Comparison of ENCODE assay signal across 8 mouse cellular contexts in the genomic region with DNA sequence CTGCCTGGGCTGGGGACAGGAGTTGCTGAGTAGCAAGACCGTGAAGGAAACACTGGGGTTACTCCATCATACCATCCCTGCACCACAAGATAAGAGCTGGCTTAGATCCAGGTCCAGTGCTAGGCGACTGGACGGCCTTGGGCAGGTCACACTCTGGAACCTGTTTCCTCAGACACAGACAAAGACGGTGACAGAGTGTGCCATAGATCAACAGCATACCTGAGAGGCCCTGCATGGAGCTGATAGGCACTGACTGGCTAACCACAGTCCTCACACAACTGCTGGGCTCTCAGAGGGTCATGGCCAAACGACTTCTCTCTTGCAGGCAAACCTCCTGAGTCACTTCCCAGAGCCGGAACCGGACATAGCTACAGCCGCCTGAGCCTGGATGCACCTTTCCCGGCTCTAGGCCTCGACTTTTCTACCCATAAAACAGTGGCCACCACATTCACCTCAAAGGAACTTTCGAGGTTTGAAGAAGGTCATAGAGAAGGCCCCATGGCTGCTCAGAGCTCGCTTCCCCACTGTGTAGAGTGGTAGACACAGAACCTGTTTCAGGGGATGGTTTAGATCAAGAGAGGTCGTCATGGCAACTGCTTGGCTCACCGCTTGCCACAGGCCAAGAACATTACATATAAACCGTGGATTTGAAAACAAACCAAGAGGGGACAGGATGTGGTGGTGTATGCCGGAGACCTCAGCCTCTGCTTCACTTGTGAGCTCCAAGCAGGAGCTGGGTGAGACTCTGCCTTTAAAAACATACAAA. TPM values are rescaled to one million over a fixed set of nuclear protein-coding genes. Genes with fewer than 3 reads are reported as not detected.
DNase-seq lines count a peak whose midpoint lies in the region; ATAC-seq and TF ChIP-seq lines count a peak whose summit lies in the region.

No protein-coding gene starts in this region.

- no peak for ATAC-seq in hindbrain, postnatal 0 days
- ATAC-seq in hindbrain, embryonic 16.5 days, result no peak
- no peak for ATAC-seq in limb, embryonic 11.5 days (ENCODE audit: insufficient number of reproducible peaks, low FRiP score, low TSS enrichment, low read depth)
- no peak for ATAC-seq in midbrain, embryonic 14.5 days (ENCODE audit: low FRiP score, low TSS enrichment)

- TF ChIP-seq CTCF in hindbrain, postnatal 0 days (IDR thresholded peaks at IDR 0.05; ENCODE audit: low read depth), result no peak

- H3K36me3 ChIP-seq in hindbrain, postnatal 0 days (ENCODE audit: insufficient read depth, low read length), result no peaks in the 10 kb centered on the region
- H3K36me3 ChIP-seq in hindbrain, embryonic 16.5 days (ENCODE audit: control insufficient read depth, insufficient read depth, low read length), result no peaks in the 10 kb centered on the region
- H3K36me3 ChIP-seq in limb, embryonic 11.5 days (ENCODE audit: control insufficient read depth, insufficient read depth, low read length), result no peaks in the 10 kb centered on the region; the same call in 1 of the 2 replicates
- H3K36me3 ChIP-seq in midbrain, embryonic 14.5 days (ENCODE audit: control insufficient read depth, insufficient read depth, low read length), result no peaks in the 10 kb centered on the region

- no peaks in the 10 kb centered on the region for H3K27me3 ChIP-seq in hindbrain, postnatal 0 days (ENCODE audit: insufficient read depth, low read length)
- H3K27me3 ChIP-seq in hindbrain, embryonic 16.5 days (replicated peaks; ENCODE audit: control insufficient read depth, insufficient read depth, low read length), result no peaks in the 10 kb centered on the region
- H3K27me3 ChIP-seq in limb, embryonic 11.5 days (ENCODE audit: control insufficient read depth, insufficient read depth, low read length), result 0 out of 2 replicates have a peak, but pooled peaks cover 2% of the 10 kb centered on the region
- H3K27me3 ChIP-seq in midbrain, embryonic 14.5 days (ENCODE audit: control insufficient read depth, insufficient read depth, low read length), result no peaks in the 10 kb centered on the region

- H3K4me1 ChIP-seq in hindbrain, postnatal 0 days (ENCODE audit: insufficient read depth, low read length), result peaks cover 22% of the 10 kb centered on the region; the same call in 1 of the 2 replicates
- H3K4me1 ChIP-seq in hindbrain, embryonic 16.5 days (ENCODE audit: control insufficient read depth, insufficient read depth, low read depth, low read length), result peaks cover 18% of the 10 kb centered on the region
- H3K4me1 ChIP-seq in limb, embryonic 11.5 days (ENCODE audit: control insufficient read depth, insufficient read depth, low read length), result 0 out of 2 replicates have a peak, but pooled peaks cover 10% of the 10 kb centered on the region
- peaks cover 21% of the 10 kb centered on the region for H3K4me1 ChIP-seq in midbrain, embryonic 14.5 days (ENCODE audit: control insufficient read depth, insufficient read depth, low read length)

- peak overlapping the region; percentile 87; the same call in 1 of the 2 replicates for H3K27ac ChIP-seq in hindbrain, postnatal 0 days
- H3K27ac ChIP-seq in hindbrain, embryonic 16.5 days (ENCODE audit: low read depth, low read length), result no peak overlapping the region
- no peak overlapping the region for H3K27ac ChIP-seq in limb, embryonic 11.5 days (replicated peaks; ENCODE audit: low read depth, low read length)
- H3K27ac ChIP-seq in midbrain, embryonic 14.5 days (replicated peaks; ENCODE audit: low read depth, low read length), result 0 out of 2 replicates have a peak overlapping the region, but pooled peaks have one; percentile 0

- no peak overlapping the region for H3K4me2 ChIP-seq in hindbrain, postnatal 0 days (ENCODE audit: low read depth, low read length)
- H3K4me2 ChIP-seq in hindbrain, embryonic 16.5 days (ENCODE audit: low read length), result no peak overlapping the region
- H3K4me2 ChIP-seq in limb, embryonic 11.5 days (ENCODE audit: low read depth, severe bottlenecking), result no peak overlapping the region
- no peak overlapping the region for H3K4me2 ChIP-seq in midbrain, embryonic 14.5 days (ENCODE audit: low read length)

- H3K9ac ChIP-seq in hindbrain, postnatal 0 days (replicated peaks; ENCODE audit: low read length), result no peak overlapping the region
- no peak overlapping the region for H3K9ac ChIP-seq in hindbrain, embryonic 16.5 days (ENCODE audit: low read depth, low read length)
- no peak overlapping the region for H3K9ac ChIP-seq in limb, embryonic 11.5 days (ENCODE audit: low read length)
- no peak overlapping the region for H3K9ac ChIP-seq in midbrain, embryonic 14.5 days (replicated peaks; ENCODE audit: low read length)

- DNase-seq in hindbrain, postnatal 0 days (ENCODE audit: low spot score), result no peak
- DNase-seq in adrenal gland, postnatal 25 days, result peak; percentile 50
- peak; percentile 39 for DNase-seq in limb, embryonic 11.5 days (ENCODE audit: low spot score)
- peak; percentile 69 for DNase-seq in midbrain, embryonic 14.5 days
- DNase-seq in thymus, postnatal 36 days, result peak; percentile 67 to 79
- DNase-seq in gastrocnemius, postnatal 14 days, result no peak
- no peak for DNase-seq in urinary bladder, postnatal 4 days (ENCODE audit: low spot score in 2 of 2)

- no peak overlapping the region for H3K4me3 ChIP-seq in hindbrain, postnatal 0 days (ENCODE audit: low read length)
- no peak overlapping the region for H3K4me3 ChIP-seq in hindbrain, embryonic 16.5 days (ENCODE audit: low read length)
- no peak overlapping the region for H3K4me3 ChIP-seq in limb, embryonic 11.5 days (ENCODE audit: low read depth, low read length)
- no peak overlapping the region for H3K4me3 ChIP-seq in midbrain, embryonic 14.5 days (replicated peaks; ENCODE audit: low read depth, low read length)

- intact Hi-C loops in gastrocnemius, postnatal 14 days (cut with DNase I; ENCODE audit: low total_unique reads), result no loop called here

- no peaks in the 10 kb centered on the region for H3K9me3 ChIP-seq in hindbrain, postnatal 0 days (ENCODE audit: low read length)
- no peaks in the 10 kb centered on the region for H3K9me3 ChIP-seq in hindbrain, embryonic 16.5 days (ENCODE audit: control insufficient read depth, low read length)
- H3K9me3 ChIP-seq in limb, embryonic 11.5 days (ENCODE audit: control insufficient read depth, low read length), result no peaks in the 10 kb centered on the region
- no peaks in the 10 kb centered on the region for H3K9me3 ChIP-seq in midbrain, embryonic 14.5 days (ENCODE audit: control insufficient read depth, low read length)

- WGBS in hindbrain, postnatal 0 days, result 57% methylated on average over 16 of the region's 16 CpGs
- WGBS in hindbrain, embryonic 16.5 days, result 66% methylated on average over 16 of the region's 16 CpGs
- WGBS in limb, embryonic 11.5 days, result 73% methylated on average over 16 of the region's 16 CpGs
- 63% methylated on average over 16 of the region's 16 CpGs for WGBS in midbrain, embryonic 14.5 days

RNA-seq across cellular contexts. Expression of gene Paqr7, which starts 1.5 kb away (rescaled TPM):
- total RNA-seq in hindbrain, postnatal 0 days (2014; rRNA removed), result 121 and 142 TPM in 2 replicates
- 41.1 and 43.5 TPM in 2 replicates for polyA plus RNA-seq in hindbrain, postnatal 0 days (2015; fragmentation: Nextera tagmentation; extraction: Ambion mirVana)
- 40.5 and 46.7 TPM in 2 replicates for polyA plus RNA-seq in hindbrain, embryonic 16.5 days (2015; fragmentation: Nextera tagmentation; extraction: Ambion mirVana)
- total RNA-seq in adrenal gland, postnatal 25 days (2021), result 39.9 and 63.1 TPM in 2 replicates
- polyA plus RNA-seq in limb, embryonic 11.5 days (2014; fragmentation: Nextera tagmentation; extraction: Ambion mirVana), result 0.65 and 0.88 TPM in 2 replicates
- 6.6 and 14.3 TPM in 2 replicates for polyA plus RNA-seq in midbrain, embryonic 14.5 days (2014; fragmentation: Nextera tagmentation; extraction: Ambion mirVana)
- 1 to 10 TPM; 3.9 to 5.4 TPM for total RNA-seq in gastrocnemius, postnatal 14 days (2021)

RNA-seq across cellular contexts. Expression of gene Aunip, which starts 15.8 kb away (rescaled TPM):
- total RNA-seq in hindbrain, postnatal 0 days (2014; rRNA removed), result 2.2 and 2.7 TPM in 2 replicates
- 2.2 and 2.6 TPM in 2 replicates for polyA plus RNA-seq in hindbrain, postnatal 0 days (2015; fragmentation: Nextera tagmentation; extraction: Ambion mirVana)
- polyA plus RNA-seq in hindbrain, embryonic 16.5 days (2015; fragmentation: Nextera tagmentation; extraction: Ambion mirVana), result 2.4 and 2.9 TPM in 2 replicates
- total RNA-seq in adrenal gland, postnatal 25 days (2021), result 3.4 and 4.4 TPM in 2 replicates
- 8.9 and 10.0 TPM in 2 replicates for polyA plus RNA-seq in limb, embryonic 11.5 days (2014; fragmentation: Nextera tagmentation; extraction: Ambion mirVana)
- polyA plus RNA-seq in midbrain, embryonic 14.5 days (2014; fragmentation: Nextera tagmentation; extraction: Ambion mirVana), result 0.78 and 1.6 TPM in 2 replicates
- under 1 TPM; 0.29 to 0.86 TPM for total RNA-seq in gastrocnemius, postnatal 14 days (2021)

RNA-seq across cellular contexts. Expression of gene Stmn1, which starts 26.8 kb away (rescaled TPM):
- total RNA-seq in hindbrain, postnatal 0 days (2014; rRNA removed), result 667 and 752 TPM in 2 replicates
- 4,115 and 4,307 TPM in 2 replicates for polyA plus RNA-seq in hindbrain, postnatal 0 days (2015; fragmentation: Nextera tagmentation; extraction: Ambion mirVana)
- 5,655 and 5,657 TPM in 2 replicates for polyA plus RNA-seq in hindbrain, embryonic 16.5 days (2015; fragmentation: Nextera tagmentation; extraction: Ambion mirVana)
- 75.6 and 87.4 TPM in 2 replicates for total RNA-seq in adrenal gland, postnatal 25 days (2021)
- polyA plus RNA-seq in limb, embryonic 11.5 days (2014; fragmentation: Nextera tagmentation; extraction: Ambion mirVana), result 2,250 and 2,263 TPM in 2 replicates
- polyA plus RNA-seq in midbrain, embryonic 14.5 days (2014; fragmentation: Nextera tagmentation; extraction: Ambion mirVana), result 6,974 and 7,359 TPM in 2 replicates
- 10 to 100 TPM; 29.4 to 37.7 TPM for total RNA-seq in gastrocnemius, postnatal 14 days (2021)

RNA-seq across cellular contexts. Expression of gene Mtfr1l, which starts 40.2 kb away (rescaled TPM):
- 133 and 146 TPM in 2 replicates for total RNA-seq in hindbrain, postnatal 0 days (2014; rRNA removed)
- 177 and 182 TPM in 2 replicates for polyA plus RNA-seq in hindbrain, postnatal 0 days (2015; fragmentation: Nextera tagmentation; extraction: Ambion mirVana)
- 176 and 182 TPM in 2 replicates for polyA plus RNA-seq in hindbrain, embryonic 16.5 days (2015; fragmentation: Nextera tagmentation; extraction: Ambion mirVana)
- 118 and 130 TPM in 2 replicates for total RNA-seq in adrenal gland, postnatal 25 days (2021)
- polyA plus RNA-seq in limb, embryonic 11.5 days (2014; fragmentation: Nextera tagmentation; extraction: Ambion mirVana), result 120 and 121 TPM in 2 replicates
- 181 and 185 TPM in 2 replicates for polyA plus RNA-seq in midbrain, embryonic 14.5 days (2014; fragmentation: Nextera tagmentation; extraction: Ambion mirVana)
- total RNA-seq in gastrocnemius, postnatal 14 days (2021), result 100 to 1,000 TPM; 113 to 118 TPM

RNA-seq across cellular contexts. Expression of gene Selenon, which starts 57.0 kb away (rescaled TPM):
- 30.4 and 32.7 TPM in 2 replicates for total RNA-seq in hindbrain, postnatal 0 days (2014; rRNA removed)
- polyA plus RNA-seq in hindbrain, postnatal 0 days (2015; fragmentation: Nextera tagmentation; extraction: Ambion mirVana), result 10.0 and 11.3 TPM in 2 replicates
- 6.7 and 7.0 TPM in 2 replicates for polyA plus RNA-seq in hindbrain, embryonic 16.5 days (2015; fragmentation: Nextera tagmentation; extraction: Ambion mirVana)
- total RNA-seq in adrenal gland, postnatal 25 days (2021), result 30.5 and 35.2 TPM in 2 replicates
- 31.7 and 44.4 TPM in 2 replicates for polyA plus RNA-seq in limb, embryonic 11.5 days (2014; fragmentation: Nextera tagmentation; extraction: Ambion mirVana)
- 14.2 and 15.9 TPM in 2 replicates for polyA plus RNA-seq in midbrain, embryonic 14.5 days (2014; fragmentation: Nextera tagmentation; extraction: Ambion mirVana)
- total RNA-seq in gastrocnemius, postnatal 14 days (2021), result 10 to 100 TPM; 16.4 to 18.5 TPM

Comparison
In these comparisons a context has a peak if more than half of its experiments do, and no peak if none do; other contexts are left out.
1. H3K27ac ChIP-seq: peak in hindbrain, postnatal 0 days (single experiment) and midbrain, embryonic 14.5 days (single experiment); none in hindbrain, embryonic 16.5 days (single experiment) and limb, embryonic 11.5 days (single experiment).
2. DNase-seq: peak in adrenal gland, postnatal 25 days (single experiment), limb, embryonic 11.5 days (single experiment), midbrain, embryonic 14.5 days (single experiment) and thymus, postnatal 36 days (2 of 2); none in hindbrain, postnatal 0 days (single experiment), gastrocnemius, postnatal 14 days (single experiment) and urinary bladder, postnatal 4 days (0 of 2).